ENCODE assay signal across 8 mouse cellular contexts in the genomic region with DNA sequence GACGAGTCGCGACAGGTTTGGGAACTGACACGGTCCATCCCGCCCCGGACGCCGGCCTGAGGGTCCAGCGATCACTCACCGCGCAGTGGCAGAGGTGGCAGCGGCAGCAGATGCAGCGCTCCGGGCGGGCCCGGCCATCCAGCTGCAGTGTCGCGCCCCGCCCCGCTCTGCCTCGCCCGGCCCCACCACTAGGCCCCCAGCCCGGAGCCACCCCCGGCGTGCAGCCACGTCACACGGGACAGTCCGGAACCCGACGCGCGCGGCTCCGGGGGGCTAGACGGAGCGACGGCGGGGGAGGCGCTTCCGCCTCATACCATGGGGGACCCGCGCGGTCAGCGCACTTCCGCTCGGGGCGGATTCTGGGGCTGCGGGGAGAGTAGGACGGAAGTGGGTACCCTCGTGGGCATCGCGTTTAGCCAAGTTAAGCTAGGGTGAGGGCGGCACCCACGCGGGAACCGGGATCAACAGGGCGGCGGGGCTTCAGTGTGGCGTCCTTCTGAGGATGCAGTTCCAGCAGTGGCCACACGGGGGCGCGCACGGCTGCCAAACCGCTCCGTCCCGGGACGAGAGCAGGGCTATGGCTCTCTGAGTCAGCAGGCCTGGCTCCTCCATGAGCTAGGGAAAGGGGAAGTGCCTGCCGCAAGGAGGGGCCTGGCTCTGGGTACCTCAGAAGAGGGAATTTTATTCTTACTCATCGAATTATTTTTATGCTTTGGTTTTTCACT. TPM values are rescaled to one million over a fixed set of nuclear protein-coding genes. Genes with fewer than 3 reads are reported as not detected.
DNase-seq lines count a peak whose midpoint lies in the region; ATAC-seq and TF ChIP-seq lines count a peak whose summit lies in the region.

Gene Slc39a13 (minus strand): TSS at position 342 of the 725 bp plus-strand sequence.

- H3K9ac ChIP-seq in embryonic facial prominence, embryonic 15.5 days: peak within 1 kb of the TSS; percentile 69
- peak within 1 kb of the TSS; percentile 69 for H3K9ac ChIP-seq in kidney, embryonic 14.5 days (ENCODE audit: low read depth, low read length)
- H3K9ac ChIP-seq in limb, embryonic 15.5 days: peak within 1 kb of the TSS; percentile 69

- TF ChIP-seq POLR2A in bone marrow, adult 2 months (IDR thresholded peaks at IDR 0.05; ENCODE audit: borderline replicate concordance, control insufficient read depth, low read depth, low read length): peak; percentile 7; the same call in 1 of the 2 replicates

- H3K4me1 ChIP-seq in bone marrow, adult 2 months (ENCODE audit: control insufficient read depth, insufficient read depth, low read length): peaks cover 4% of the 10 kb centered on the region; the same call in 1 of the 2 replicates
- peaks cover 24% of the 10 kb centered on the region for H3K4me1 ChIP-seq in embryonic facial prominence, embryonic 15.5 days
- peaks cover 7% of the 10 kb centered on the region; the same call in 1 of the 2 replicates for H3K4me1 ChIP-seq in kidney, embryonic 14.5 days (ENCODE audit: control insufficient read depth, insufficient read depth, low read length)
- H3K4me1 ChIP-seq in limb, embryonic 15.5 days: peaks cover 25% of the 10 kb centered on the region

- peak; percentile 96 for TF ChIP-seq CTCF in bone marrow, adult 2 months (IDR thresholded peaks at IDR 0.05; ENCODE audit: control insufficient read depth, insufficient read depth, low read length)

- H3K4me3 ChIP-seq in bone marrow, adult 2 months (replicated peaks; ENCODE audit: control insufficient read depth, low read depth, low read length): peak within 1 kb of the TSS; percentile 75
- H3K4me3 ChIP-seq in embryonic facial prominence, embryonic 15.5 days (replicated peaks): peak within 1 kb of the TSS; percentile 70
- peak within 1 kb of the TSS; percentile 67 for H3K4me3 ChIP-seq in kidney, embryonic 14.5 days (ENCODE audit: low read length)
- peak within 1 kb of the TSS; percentile 68 for H3K4me3 ChIP-seq in limb, embryonic 15.5 days

- peak within 1 kb of the TSS; percentile 74 for H3K4me2 ChIP-seq in embryonic facial prominence, embryonic 15.5 days (replicated peaks)
- peak within 1 kb of the TSS; percentile 72 for H3K4me2 ChIP-seq in kidney, embryonic 14.5 days (replicated peaks; ENCODE audit: low read depth, low read length)
- H3K4me2 ChIP-seq in limb, embryonic 15.5 days: peak within 1 kb of the TSS; percentile 78

- peak; percentile 97 for ATAC-seq in embryonic facial prominence, embryonic 15.5 days (ENCODE audit: insufficient number of reproducible peaks, low FRiP score, low TSS enrichment, low read depth)
- peak; percentile 97 for ATAC-seq in kidney, embryonic 14.5 days (ENCODE audit: low FRiP score, low TSS enrichment)
- ATAC-seq in limb, embryonic 15.5 days (ENCODE audit: insufficient number of reproducible peaks, low FRiP score, low TSS enrichment, low read depth): peak; percentile 97

- H3K27me3 ChIP-seq in embryonic facial prominence, embryonic 15.5 days: no peaks in the 10 kb centered on the region
- no peaks in the 10 kb centered on the region for H3K27me3 ChIP-seq in kidney, embryonic 14.5 days (ENCODE audit: control insufficient read depth, insufficient read depth, low read length)
- H3K27me3 ChIP-seq in limb, embryonic 15.5 days: no peaks in the 10 kb centered on the region

- H3K27ac ChIP-seq in bone marrow, adult 2 months (ENCODE audit: control insufficient read depth, insufficient read depth, low read depth, low read length, poor library complexity): peak within 1 kb of the TSS; percentile 78
- H3K27ac ChIP-seq in embryonic facial prominence, embryonic 15.5 days (replicated peaks): peak within 1 kb of the TSS; percentile 88
- H3K27ac ChIP-seq in kidney, embryonic 14.5 days (ENCODE audit: low read depth, low read length): peak within 1 kb of the TSS; percentile 79
- peak within 1 kb of the TSS; percentile 93 for H3K27ac ChIP-seq in limb, embryonic 15.5 days

- WGBS in bone marrow, adult 2 months: under 1% methylated on average over 69 of the region's 69 CpGs
- WGBS in embryonic facial prominence, embryonic 15.5 days: 1% methylated on average over 58 of the region's 69 CpGs
- under 1% methylated on average over 66 of the region's 69 CpGs for WGBS in kidney, embryonic 14.5 days
- WGBS in limb, embryonic 15.5 days: under 1% methylated on average over 69 of the region's 69 CpGs

- DNase-seq in 416B (ENCODE audit: low read depth): peak; percentile 97
- peak; percentile 98 for DNase-seq in heart, adult 9 months (ENCODE audit: low spot score in 2 of 2)
- DNase-seq in monocyte, adult 2 months (ENCODE audit: low read depth in 1 of 2, low spot score in 2 of 2): peak; percentile 95 to 98
- DNase-seq in spleen, postnatal 36 days (ENCODE audit: low spot score in 2 of 2): peak; percentile 94

- no peaks in the 10 kb centered on the region for H3K9me3 ChIP-seq in embryonic facial prominence, embryonic 15.5 days (replicated peaks)
- no peaks in the 10 kb centered on the region for H3K9me3 ChIP-seq in kidney, embryonic 14.5 days (ENCODE audit: control insufficient read depth, low read length)
- H3K9me3 ChIP-seq in limb, embryonic 15.5 days: no peaks in the 10 kb centered on the region

- peaks cover 14% of the 10 kb centered on the region for H3K36me3 ChIP-seq in embryonic facial prominence, embryonic 15.5 days
- peaks cover 7% of the 10 kb centered on the region; the same call in 1 of the 2 replicates for H3K36me3 ChIP-seq in kidney, embryonic 14.5 days (ENCODE audit: control insufficient read depth, insufficient read depth, low read length)
- H3K36me3 ChIP-seq in limb, embryonic 15.5 days: peaks cover 21% of the 10 kb centered on the region

RNA-seq across cellular contexts. Expression of gene Slc39a13, which starts in this region (rescaled TPM):
- 6.8 and 15.6 TPM in 2 replicates for polyA plus RNA-seq in bone marrow, adult 2 months (2011; ENCODE audit: insufficient read depth, insufficient read length, low replicate concordance, missing spikeins)
- polyA plus RNA-seq in embryonic facial prominence, embryonic 15.5 days (2015; fragmentation: Nextera tagmentation; extraction: Ambion mirVana): 75.8 and 80.0 TPM in 2 replicates
- 31.1 and 32.8 TPM in 2 replicates for polyA plus RNA-seq in kidney, embryonic 14.5 days (2014; fragmentation: Nextera tagmentation; extraction: Ambion mirVana)
- 88.8 and 89.4 TPM in 2 replicates for polyA plus RNA-seq in limb, embryonic 15.5 days (2015; fragmentation: Nextera tagmentation; extraction: Ambion mirVana)

Comparison
In these comparisons a context has a peak if more than half of its experiments do, and no peak if none do; other contexts are left out.
1. Peak in every context shown above with its lines: DNase-seq, ATAC-seq, H3K4me3 ChIP-seq and H3K27ac ChIP-seq.